ENCODE assay signal across 42 mouse cellular contexts in the genomic region with DNA sequence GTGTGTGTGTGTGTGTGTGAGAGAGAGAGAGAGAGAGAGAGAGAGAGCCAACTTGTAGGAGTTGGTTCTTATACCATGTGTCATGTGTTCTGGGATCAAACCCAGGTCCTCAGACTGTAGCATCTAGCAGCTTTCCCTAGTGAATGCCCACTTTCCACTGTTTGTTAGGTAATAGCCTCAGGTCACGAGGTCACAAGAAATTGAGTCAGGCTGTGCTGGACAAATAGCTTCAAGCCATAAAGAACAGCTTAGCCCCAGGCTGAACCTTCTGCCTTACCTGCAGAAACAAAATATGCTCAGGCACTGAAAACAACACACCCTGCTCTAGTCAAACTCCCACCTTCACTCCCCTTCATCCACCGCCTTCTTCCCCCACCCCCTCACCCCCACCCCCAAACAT. TPM values are rescaled to one million over a fixed set of nuclear protein-coding genes. Genes with fewer than 3 reads are reported as not detected.
"Had no signal": no experiment of that assay in that cellular context is flagged by ENCODE, and none has a peak within 500 bp of the region (broad histone marks: within the 10 kb centered on the region; RNA-seq: fewer than 3 reads in every experiment).

No protein-coding gene starts in this region.

- ATAC-seq: hindbrain, postnatal 0 days; intestine, postnatal 0 days; liver, embryonic 12.5 days had no signal

- H3K4me2 ChIP-seq: heart, embryonic 11.5 days; hindbrain, embryonic 13.5 days; hindbrain, embryonic 15.5 days; limb, embryonic 13.5 days; limb, embryonic 15.5 days; liver, embryonic 12.5 days had no signal

- H3K36me3 ChIP-seq: hindbrain, embryonic 10.5 days; hindbrain, embryonic 13.5 days; hindbrain, embryonic 15.5 days; limb, embryonic 13.5 days; limb, embryonic 15.5 days; liver, embryonic 12.5 days had no signal

- DNase-seq: gastrocnemius, adult 2 months; gastrocnemius, postnatal 10 days; gastrocnemius, postnatal 25 days; heart, adult 2 months; heart, postnatal 10 days; heart, postnatal 4 days; kidney, adult 18-20 months; kidney, adult 8-10 months; kidney, postnatal 14 days; kidney, postnatal 36 days; layer of hippocampus, adult 9-11 months; layer of hippocampus, postnatal 36 days; left cerebral cortex, postnatal 4 days had no signal

- H3K9me3 ChIP-seq: hindbrain, embryonic 10.5 days; hindbrain, embryonic 13.5 days; hindbrain, embryonic 15.5 days; limb, embryonic 13.5 days; limb, embryonic 15.5 days; liver, embryonic 12.5 days had no signal

- H3K27ac ChIP-seq: gastrocnemius, adult 2 months; heart, adult 2 months; hindbrain, embryonic 10.5 days; hindbrain, embryonic 13.5 days; hindbrain, embryonic 15.5 days; hindbrain, postnatal 0 days; limb, embryonic 13.5 days; limb, embryonic 15.5 days; liver, embryonic 12.5 days; liver, embryonic 14.5 days had no signal

- H3K4me3 ChIP-seq: gastrocnemius, adult 2 months; heart, adult 2 months; hindbrain, embryonic 10.5 days; hindbrain, embryonic 13.5 days; hindbrain, embryonic 15.5 days; limb, embryonic 13.5 days; limb, embryonic 15.5 days; liver, embryonic 12.5 days had no signal

- H3K9ac ChIP-seq: hindbrain, embryonic 13.5 days; hindbrain, embryonic 15.5 days; limb, embryonic 13.5 days; limb, embryonic 15.5 days; liver, embryonic 12.5 days; liver, embryonic 14.5 days had no signal

- H3K27me3 ChIP-seq: hindbrain, embryonic 15.5 days; limb, embryonic 13.5 days had no signal

RNA-seq across cellular contexts. Expression of gene Vmo1, which starts 3.2 kb away (rescaled TPM):
- total RNA-seq: gastrocnemius, adult 2 months; gastrocnemius, postnatal 10 days; gastrocnemius, postnatal 25 days; granulocyte monocyte progenitor cell, adult 5-6 weeks; heart, adult 2 months; heart, postnatal 10 days; heart, postnatal 25 days; hindbrain, postnatal 0 days; layer of hippocampus, adult 18-20 months; layer of hippocampus, adult 8-10 months; layer of hippocampus, postnatal 14 days; layer of hippocampus, postnatal 36 days; left cerebral cortex, adult 18-20 months; left cerebral cortex, postnatal 10 days; left cerebral cortex, postnatal 25 days had no signal
- polyA plus RNA-seq: heart, adult 2 months; heart, embryonic 11.5 days; hindbrain, embryonic 10.5 days; hindbrain, embryonic 13.5 days; hindbrain, embryonic 15.5 days; hindbrain, postnatal 0 days; large intestine, adult 2 months had no signal

RNA-seq across cellular contexts. Expression of gene Tm4sf5, which starts 6.2 kb away (rescaled TPM):
- total RNA-seq: gastrocnemius, adult 2 months; gastrocnemius, postnatal 10 days; gastrocnemius, postnatal 25 days; gastrocnemius, postnatal 4 days; granulocyte monocyte progenitor cell, adult 5-6 weeks; layer of hippocampus, adult 18-20 months; layer of hippocampus, adult 8-10 months; layer of hippocampus, postnatal 36 days; left cerebral cortex, postnatal 25 days; liver, adult 2 months had no signal
- polyA plus RNA-seq: liver, adult 2 months had no signal

RNA-seq across cellular contexts. Expression of gene Gltpd2, which starts 7.8 kb away (rescaled TPM):
- total RNA-seq: gastrocnemius, adult 2 months; gastrocnemius, postnatal 10 days; gastrocnemius, postnatal 25 days; granulocyte monocyte progenitor cell, adult 5-6 weeks; heart, adult 2 months; heart, postnatal 10 days; heart, postnatal 25 days; heart, postnatal 4 days; hindbrain, postnatal 0 days; layer of hippocampus, adult 18-20 months; layer of hippocampus, adult 8-10 months; layer of hippocampus, postnatal 14 days; layer of hippocampus, postnatal 36 days; left cerebral cortex, adult 18-20 months; left cerebral cortex, adult 8-10 months; left cerebral cortex, postnatal 10 days; left cerebral cortex, postnatal 25 days; left cerebral cortex, postnatal 4 days had no signal
- polyA plus RNA-seq: heart, adult 2 months had no signal

RNA-seq across cellular contexts. Expression of gene Gm40193, which starts 21.5 kb away (rescaled TPM):
- total RNA-seq: gastrocnemius, adult 2 months; gastrocnemius, postnatal 10 days; gastrocnemius, postnatal 25 days; gastrocnemius, postnatal 4 days; granulocyte monocyte progenitor cell, adult 5-6 weeks; heart, adult 2 months; heart, postnatal 10 days; heart, postnatal 25 days; heart, postnatal 4 days; hindbrain, postnatal 0 days; layer of hippocampus, adult 18-20 months; layer of hippocampus, adult 8-10 months; layer of hippocampus, postnatal 14 days; layer of hippocampus, postnatal 36 days; left cerebral cortex, adult 18-20 months; left cerebral cortex, adult 8-10 months; left cerebral cortex, postnatal 10 days; left cerebral cortex, postnatal 25 days; left cerebral cortex, postnatal 4 days; liver, adult 2 months had no signal
- polyA plus RNA-seq: heart, adult 2 months; heart, embryonic 11.5 days; heart, embryonic 14.5 days; heart, embryonic 16.5 days; hindbrain, embryonic 10.5 days; hindbrain, embryonic 13.5 days; hindbrain, embryonic 15.5 days; hindbrain, postnatal 0 days; intestine, embryonic 14.5 days; intestine, postnatal 0 days; kidney, embryonic 14.5 days; kidney, embryonic 16.5 days; large intestine, adult 2 months; limb, embryonic 11.5 days; limb, embryonic 13.5 days; limb, embryonic 15.5 days; liver, adult 2 months; liver, embryonic 12.5 days; liver, embryonic 14.5 days; liver, embryonic 16.5 days had no signal
